Mouse (Mus musculus): ENCODE results near the gene 2610528J11Rik. TPM values are rescaled to one million over a fixed set of nuclear protein-coding genes. Genes with fewer than 3 reads are reported as not detected.
A peak's percentile ranks its signal among the peaks of the same experiment; 100 is the strongest.
"Not testable (repeated sequence)": the region's sequence is repeated elsewhere in the genome, so short reads cannot be mapped to it uniquely, and the experiment has no call there.

The 2610528J11Rik gene
- total and polyA plus RNA-seq, 2 experiments from 2014 or later, result not detected

DNA sequence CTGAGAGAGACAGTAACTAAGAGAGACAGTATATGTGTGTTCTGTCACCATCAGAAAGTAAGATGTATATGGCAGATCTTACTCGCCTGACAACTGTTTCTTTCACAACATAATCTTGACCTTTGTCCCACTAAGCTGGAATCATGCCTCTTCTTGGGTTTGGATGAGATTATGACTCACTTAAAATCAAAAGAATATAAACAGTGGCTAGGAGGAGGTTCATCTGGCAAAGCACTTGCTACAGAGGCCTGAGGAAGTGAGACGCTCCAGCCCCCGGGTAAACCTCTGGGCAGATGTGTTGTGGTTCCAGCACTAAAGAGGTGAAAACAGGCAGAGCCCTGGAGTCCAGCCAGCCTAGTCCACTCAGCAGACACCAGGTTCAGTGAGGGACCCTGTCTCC, 21.2 kb upstream of the 2610528J11Rik start:
- no peaks in the 10 kb centered on the region for H3K4me1 ChIP-seq (ENCODE audit: control insufficient read depth, insufficient read depth)
- ATAC-seq (ENCODE audit: insufficient read depth, low read depth) (no peak; the same call in 1 of the 2 replicates), DNase-seq (ENCODE audit: low spot score) (no peak)
- no peak overlapping the region for H3K27ac ChIP-seq (ENCODE audit: low read depth)
- no peak for TF ChIP-seq EP300 (IDR thresholded peaks at IDR 0.05; ENCODE audit: low read depth)
- TF ChIP-seq CTCF (IDR thresholded peaks at IDR 0.05; ENCODE audit: low read depth), result no peak
- no peaks in the 10 kb centered on the region for H3K9me3 ChIP-seq (replicated peaks; ENCODE audit: control insufficient read depth, low read length)
- no peak overlapping the region for H3K9ac ChIP-seq (replicated peaks; ENCODE audit: low read depth, low read length)
- H3K4me3 ChIP-seq (ENCODE audit: low read depth, low read length), result no peak overlapping the region
- H3K27me3 ChIP-seq (ENCODE audit: control insufficient read depth, insufficient read depth, low read length), result no peaks in the 10 kb centered on the region
- H3K4me2 ChIP-seq (ENCODE audit: low read depth, low read length), result no peak overlapping the region
- WGBS, result 36% methylated on average over 3 of the region's 3 CpGs
- no peaks in the 10 kb centered on the region for H3K36me3 ChIP-seq (replicated peaks; ENCODE audit: control insufficient read depth, insufficient read depth, low read length)

DNA sequence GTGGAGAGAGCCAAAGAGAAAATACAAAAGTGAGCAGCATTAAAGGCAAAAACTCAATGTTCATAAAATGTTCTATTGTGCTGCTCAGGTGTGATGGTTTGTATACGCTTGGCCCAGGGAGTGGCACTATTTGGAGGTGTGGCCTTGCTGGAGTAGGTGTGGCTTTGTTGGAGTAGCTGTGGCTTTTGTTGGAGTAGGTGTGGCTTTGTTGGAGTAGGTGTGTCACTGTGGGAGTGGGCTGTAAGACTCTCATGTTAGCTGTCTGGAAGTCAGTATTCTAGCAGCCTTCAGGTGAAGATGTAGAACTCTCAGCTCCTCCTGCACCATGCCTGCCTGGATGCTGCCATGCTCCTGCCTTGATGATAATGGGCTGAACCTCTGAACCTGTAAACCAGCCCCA, 19.6 kb upstream of the 2610528J11Rik start:
- H3K27ac ChIP-seq (ENCODE audit: low read depth); H3K27me3 ChIP-seq (ENCODE audit: control insufficient read depth, insufficient read depth, low read length); H3K9ac ChIP-seq (replicated peaks; ENCODE audit: low read depth, low read length); ATAC-seq (ENCODE audit: insufficient read depth, low read depth); H3K4me3 ChIP-seq (ENCODE audit: low read depth, low read length); H3K4me2 ChIP-seq (ENCODE audit: low read depth, low read length); H3K36me3 ChIP-seq (replicated peaks; ENCODE audit: control insufficient read depth, insufficient read depth, low read length); DNase-seq (ENCODE audit: low spot score); H3K4me1 ChIP-seq (ENCODE audit: control insufficient read depth, insufficient read depth); H3K9me3 ChIP-seq (replicated peaks; ENCODE audit: control insufficient read depth, low read length): not testable (repeated sequence)
- 72% methylated on average over 1 of the region's 1 CpGs for WGBS

DNA sequence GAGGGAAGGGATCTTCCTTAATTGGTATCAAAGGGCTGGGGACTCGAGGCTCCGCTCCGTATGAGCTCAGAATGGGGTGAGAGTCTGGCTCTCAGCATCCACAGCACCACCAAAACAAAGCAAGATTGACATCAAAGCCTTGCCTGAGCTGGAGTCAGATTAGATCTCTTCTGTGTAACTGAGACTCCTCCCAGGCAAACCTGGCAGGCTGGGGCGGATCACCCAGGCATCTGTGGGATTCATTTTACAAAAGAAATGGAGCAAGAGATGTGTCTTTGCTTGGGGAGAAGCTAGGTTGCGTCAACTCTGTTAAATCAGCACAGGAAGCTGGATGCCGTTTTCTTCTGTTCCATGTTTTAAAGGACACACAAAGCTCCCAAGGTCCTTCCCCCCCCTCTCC, 17.7 kb upstream of the 2610528J11Rik start:
- H3K36me3 ChIP-seq (replicated peaks; ENCODE audit: control insufficient read depth, insufficient read depth, low read length), result no peaks in the 10 kb centered on the region
- ATAC-seq (ENCODE audit: insufficient read depth, low read depth), result no peak

GRCm38 (mm10) chr4:118516699-118517496, 9.9 kb upstream of the 2610528J11Rik start:
- Histone ChIP-seq H3K4me3 (ENCODE audit: low read depth, low read length) (no peak overlapping the region), H3K4me2 (ENCODE audit: low read depth, low read length) (no peak overlapping the region), H3K4me1 (ENCODE audit: control insufficient read depth, insufficient read depth) (peaks cover 5% of the 10 kb centered on the region; the same call in 1 of the 2 replicates), H3K9ac (replicated peaks; ENCODE audit: low read depth, low read length) (no peak overlapping the region), H3K27me3 (ENCODE audit: control insufficient read depth, insufficient read depth, low read length) (no peaks in the 10 kb centered on the region), H3K9me3 (replicated peaks; ENCODE audit: control insufficient read depth, low read length) (no peaks in the 10 kb centered on the region), H3K36me3 (replicated peaks; ENCODE audit: control insufficient read depth, insufficient read depth, low read length) (no peaks in the 10 kb centered on the region), H3K27ac (ENCODE audit: low read depth) (no peak overlapping the region)
- ATAC-seq (ENCODE audit: insufficient read depth, low read depth), result no peak; the same call in 1 of the 2 replicates
- peak; percentile 13 for DNase-seq (ENCODE audit: low spot score)
- TF ChIP-seq EP300 (IDR thresholded peaks at IDR 0.05; ENCODE audit: low read depth) (no peak), CTCF (IDR thresholded peaks at IDR 0.05; ENCODE audit: low read depth) (no peak)
- 6% methylated on average over 20 of the region's 20 CpGs for WGBS

More for the DNA sequence above, 17.7 kb upstream of the 2610528J11Rik start:
- TF ChIP-seq CTCF (IDR thresholded peaks at IDR 0.05; ENCODE audit: low read depth) (no peak), EP300 (IDR thresholded peaks at IDR 0.05; ENCODE audit: low read depth) (no peak)
- Histone ChIP-seq H3K27ac (ENCODE audit: low read depth) (no peak overlapping the region), H3K9me3 (replicated peaks; ENCODE audit: control insufficient read depth, low read length) (no peaks in the 10 kb centered on the region), H3K4me1 (ENCODE audit: control insufficient read depth, insufficient read depth) (no peaks in the 10 kb centered on the region), H3K9ac (replicated peaks; ENCODE audit: low read depth, low read length) (no peak overlapping the region), H3K4me3 (ENCODE audit: low read depth, low read length) (no peak overlapping the region), H3K27me3 (ENCODE audit: control insufficient read depth, insufficient read depth, low read length) (no peaks in the 10 kb centered on the region), H3K4me2 (ENCODE audit: low read depth, low read length) (no peak overlapping the region)
- WGBS, result 26% methylated on average over 6 of the region's 6 CpGs
- DNase-seq (ENCODE audit: low spot score), result no peak

GRCm38 (mm10) chr4:118517497-118518146, 9.2 kb upstream of the 2610528J11Rik start:
- H3K4me1 ChIP-seq (ENCODE audit: control insufficient read depth, insufficient read depth), result peaks cover 5% of the 10 kb centered on the region; the same call in 1 of the 2 replicates
- H3K4me3 ChIP-seq (ENCODE audit: low read depth, low read length), result no peak overlapping the region
- 35% methylated on average over 16 of the region's 16 CpGs for WGBS
- no peak overlapping the region for H3K4me2 ChIP-seq (ENCODE audit: low read depth, low read length)
- no peak overlapping the region for H3K27ac ChIP-seq (ENCODE audit: low read depth)
- no peak overlapping the region for H3K9ac ChIP-seq (replicated peaks; ENCODE audit: low read depth, low read length)
- no peak for TF ChIP-seq EP300 (IDR thresholded peaks at IDR 0.05; ENCODE audit: low read depth)
- no peak for TF ChIP-seq CTCF (IDR thresholded peaks at IDR 0.05; ENCODE audit: low read depth)
- DNase-seq (ENCODE audit: low spot score), result no peak
- no peaks in the 10 kb centered on the region for H3K9me3 ChIP-seq (replicated peaks; ENCODE audit: control insufficient read depth, low read length)
- no peak for ATAC-seq (ENCODE audit: insufficient read depth, low read depth)
- no peaks in the 10 kb centered on the region for H3K36me3 ChIP-seq (replicated peaks; ENCODE audit: control insufficient read depth, insufficient read depth, low read length)
- H3K27me3 ChIP-seq (ENCODE audit: control insufficient read depth, insufficient read depth, low read length), result no peaks in the 10 kb centered on the region

Data from heart, postnatal 0 days (tissue).